Mouse (Mus musculus): ENCODE results near the gene Blnk. TPM values are rescaled to one million over a fixed set of nuclear protein-coding genes. Genes with fewer than 3 reads are reported as not detected.

The Blnk gene
- polyA plus RNA-seq, 1 experiment from 2014 or later, result 2.6 TPM

DNA sequence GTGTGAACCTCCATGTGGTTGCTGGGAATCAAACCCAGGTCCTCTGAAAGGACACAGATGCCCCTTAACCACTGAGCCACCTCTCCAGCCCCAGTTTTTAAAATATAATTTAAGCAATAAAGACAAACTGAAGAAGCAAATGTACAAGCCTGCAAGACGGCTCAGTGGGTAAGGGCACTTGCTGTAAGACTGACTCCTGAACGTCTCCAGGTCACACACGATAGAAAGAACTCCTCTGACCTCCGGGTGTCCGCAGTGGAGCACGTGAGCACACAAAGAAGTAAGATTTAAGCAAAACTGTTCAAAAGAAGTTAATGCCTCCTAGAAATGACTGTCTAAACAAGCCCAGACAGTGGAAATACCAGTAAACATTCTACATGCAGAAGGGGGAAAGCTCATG, 2.4 kb upstream of the Blnk start:
- Histone ChIP-seq H3K9ac (replicated peaks; ENCODE audit: low read depth, low read length) (no peak overlapping the region), H3K4me3 (ENCODE audit: low read depth, low read length) (no peak overlapping the region), H3K4me2 (replicated peaks; ENCODE audit: low read depth, low read length) (no peak overlapping the region), H3K9me3 (ENCODE audit: control insufficient read depth, low read depth, low read length) (no peaks in the 10 kb centered on the region), H3K36me3 (ENCODE audit: control insufficient read depth, insufficient read depth, low read length) (no peaks in the 10 kb centered on the region), H3K27me3 (ENCODE audit: control insufficient read depth, insufficient read depth, low read length) (no peaks in the 10 kb centered on the region), H3K4me1 (ENCODE audit: control insufficient read depth, insufficient read depth, low read length) (no peaks in the 10 kb centered on the region), H3K27ac (ENCODE audit: low read length) (no peak overlapping the region)
- no peak for ATAC-seq (ENCODE audit: insufficient number of reproducible peaks, insufficient read depth, low FRiP score, low read depth)
- WGBS, result 80% methylated on average over 6 of the region's 6 CpGs

DNA sequence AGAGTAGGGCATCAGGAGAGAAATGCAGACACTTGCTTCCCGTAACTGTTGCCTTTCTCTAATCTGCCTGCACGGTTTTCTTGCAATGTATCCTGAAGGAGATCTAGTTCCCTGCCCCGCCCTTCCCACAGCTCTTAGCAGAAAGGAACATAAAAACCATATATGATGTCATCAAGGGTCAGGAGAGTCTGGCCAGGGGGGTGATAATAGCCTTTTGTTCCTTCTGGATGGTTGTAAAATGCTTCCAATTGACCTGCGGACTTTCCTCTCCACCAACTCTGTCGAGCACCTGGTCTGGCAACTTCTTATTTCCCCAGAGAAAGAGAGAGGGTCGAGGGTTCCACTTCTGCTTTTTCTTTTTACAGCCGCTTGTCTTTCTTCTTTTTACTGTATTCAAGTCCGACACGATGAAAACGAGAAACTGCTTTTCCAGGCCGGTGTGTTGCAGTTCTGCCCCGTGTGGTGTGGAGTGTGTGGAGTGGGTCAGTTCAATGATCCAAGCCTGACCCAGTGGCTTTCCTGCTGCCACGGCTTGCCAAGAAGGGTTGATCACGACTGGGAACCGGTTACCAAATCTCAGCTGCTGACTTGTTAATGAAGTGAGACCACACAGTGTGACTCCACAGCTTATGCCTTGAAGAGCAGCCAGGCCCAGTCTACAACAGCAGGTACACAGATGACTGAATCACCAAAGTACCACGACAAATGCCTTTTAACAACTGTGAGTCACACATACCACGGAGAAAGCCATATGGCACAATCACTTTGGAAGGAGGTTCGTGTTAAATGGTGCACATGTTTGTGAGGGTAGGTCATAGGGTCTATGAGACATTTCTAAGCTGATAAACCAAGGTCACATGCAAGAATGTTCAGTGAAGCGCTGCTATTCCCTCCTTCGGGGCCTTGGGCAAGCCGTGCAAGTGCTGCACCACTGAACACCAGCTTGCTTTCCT, 1.4 kb upstream of the Blnk start:
- no peak overlapping the region for H3K27ac ChIP-seq (ENCODE audit: low read length)
- H3K4me2 ChIP-seq (replicated peaks; ENCODE audit: low read depth, low read length), result no peak overlapping the region
- no peaks in the 10 kb centered on the region for H3K36me3 ChIP-seq (ENCODE audit: control insufficient read depth, insufficient read depth, low read length)
- ATAC-seq (ENCODE audit: insufficient number of reproducible peaks, insufficient read depth, low FRiP score, low read depth), result no peak
- H3K4me1 ChIP-seq (ENCODE audit: control insufficient read depth, insufficient read depth, low read length), result no peaks in the 10 kb centered on the region
- WGBS, result 59% methylated on average over 21 of the region's 21 CpGs
- no peak overlapping the region for H3K9ac ChIP-seq (replicated peaks; ENCODE audit: low read depth, low read length)
- H3K27me3 ChIP-seq (ENCODE audit: control insufficient read depth, insufficient read depth, low read length), result no peaks in the 10 kb centered on the region
- H3K9me3 ChIP-seq (ENCODE audit: control insufficient read depth, low read depth, low read length), result no peaks in the 10 kb centered on the region
- no peak overlapping the region for H3K4me3 ChIP-seq (ENCODE audit: low read depth, low read length)

GRCm38 (mm10) chr19:40994911-40995310, 576 bp upstream of the Blnk start:
- WGBS, result 53% methylated on average over 7 of the region's 7 CpGs
- no peak overlapping the region for H3K4me3 ChIP-seq (ENCODE audit: low read depth, low read length)
- no peak for ATAC-seq (ENCODE audit: insufficient number of reproducible peaks, insufficient read depth, low FRiP score, low read depth)
- H3K4me1 ChIP-seq (ENCODE audit: control insufficient read depth, insufficient read depth, low read length), result no peaks in the 10 kb centered on the region
- no peaks in the 10 kb centered on the region for H3K27me3 ChIP-seq (ENCODE audit: control insufficient read depth, insufficient read depth, low read length)
- H3K36me3 ChIP-seq (ENCODE audit: control insufficient read depth, insufficient read depth, low read length), result no peaks in the 10 kb centered on the region
- H3K4me2 ChIP-seq (replicated peaks; ENCODE audit: low read depth, low read length), result no peak overlapping the region
- no peaks in the 10 kb centered on the region for H3K9me3 ChIP-seq (ENCODE audit: control insufficient read depth, low read depth, low read length)
- H3K9ac ChIP-seq (replicated peaks; ENCODE audit: low read depth, low read length), result no peak overlapping the region
- no peak overlapping the region for H3K27ac ChIP-seq (ENCODE audit: low read length)

GRCm38 (mm10) chr19:40993356-40993755, 979 bp downstream of the Blnk start:
- Histone ChIP-seq H3K27ac (ENCODE audit: low read length) (no peak overlapping the region), H3K9me3 (ENCODE audit: control insufficient read depth, low read depth, low read length) (no peaks in the 10 kb centered on the region)

GRCm38 (mm10) chr19:40992517-40993044, 1.8 kb downstream of the Blnk start:
- whole genome bisulfite sequencing, result 78% methylated on average over 8 of the region's 8 CpGs
- no peaks in the 10 kb centered on the region for H3K27me3 ChIP-seq (ENCODE audit: control insufficient read depth, insufficient read depth, low read length)
- H3K36me3 ChIP-seq (ENCODE audit: control insufficient read depth, insufficient read depth, low read length), result no peaks in the 10 kb centered on the region
- no peak overlapping the region for H3K4me2 ChIP-seq (replicated peaks; ENCODE audit: low read depth, low read length)
- no peak overlapping the region for H3K9ac ChIP-seq (replicated peaks; ENCODE audit: low read depth, low read length)
- ATAC-seq (ENCODE audit: insufficient number of reproducible peaks, insufficient read depth, low FRiP score, low read depth), result no peak
- no peak overlapping the region for H3K27ac ChIP-seq (ENCODE audit: low read length)
- no peak overlapping the region for H3K4me3 ChIP-seq (ENCODE audit: low read depth, low read length)
- no peaks in the 10 kb centered on the region for H3K4me1 ChIP-seq (ENCODE audit: control insufficient read depth, insufficient read depth, low read length)
- H3K9me3 ChIP-seq (ENCODE audit: control insufficient read depth, low read depth, low read length), result no peaks in the 10 kb centered on the region

More at GRCm38 (mm10) chr19:40993356-40993755, 979 bp downstream of the Blnk start:
- no peaks in the 10 kb centered on the region for H3K4me1 ChIP-seq (ENCODE audit: control insufficient read depth, insufficient read depth, low read length)
- no peak overlapping the region for H3K4me3 ChIP-seq (ENCODE audit: low read depth, low read length)
- no peaks in the 10 kb centered on the region for H3K36me3 ChIP-seq (ENCODE audit: control insufficient read depth, insufficient read depth, low read length)
- no peak for ATAC-seq (ENCODE audit: insufficient number of reproducible peaks, insufficient read depth, low FRiP score, low read depth)
- H3K27me3 ChIP-seq (ENCODE audit: control insufficient read depth, insufficient read depth, low read length), result no peaks in the 10 kb centered on the region
- H3K4me2 ChIP-seq (replicated peaks; ENCODE audit: low read depth, low read length), result no peak overlapping the region
- 80% methylated on average over 5 of the region's 5 CpGs for WGBS
- H3K9ac ChIP-seq (replicated peaks; ENCODE audit: low read depth, low read length), result no peak overlapping the region

DNA sequence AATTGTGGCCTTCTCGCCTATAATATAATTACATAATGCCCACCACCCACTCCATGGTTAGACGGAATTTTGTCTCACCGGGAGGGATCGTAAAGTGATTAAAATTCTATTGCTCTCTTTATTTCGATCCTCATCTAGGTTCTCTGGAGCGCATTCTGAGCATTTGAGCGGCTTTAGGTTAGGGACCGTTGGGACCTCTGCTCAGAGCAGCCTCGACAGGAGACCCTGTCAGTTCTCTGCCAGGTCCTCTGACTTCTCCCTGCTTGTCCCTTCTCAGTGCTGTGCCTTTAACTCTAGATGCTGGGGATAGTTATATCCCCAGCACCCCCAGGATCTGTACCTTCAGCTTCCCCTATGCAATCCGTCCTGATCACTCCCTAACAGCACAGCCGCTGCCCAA, 2.2 kb downstream of the Blnk start:
- Histone ChIP-seq H3K27me3 (ENCODE audit: control insufficient read depth, insufficient read depth, low read length) (no peaks in the 10 kb centered on the region), H3K4me3 (ENCODE audit: low read depth, low read length) (no peak overlapping the region), H3K9me3 (ENCODE audit: control insufficient read depth, low read depth, low read length) (no peaks in the 10 kb centered on the region), H3K9ac (replicated peaks; ENCODE audit: low read depth, low read length) (no peak overlapping the region), H3K4me2 (replicated peaks; ENCODE audit: low read depth, low read length) (no peak overlapping the region), H3K27ac (ENCODE audit: low read length) (no peak overlapping the region), H3K4me1 (ENCODE audit: control insufficient read depth, insufficient read depth, low read length) (no peaks in the 10 kb centered on the region), H3K36me3 (ENCODE audit: control insufficient read depth, insufficient read depth, low read length) (no peaks in the 10 kb centered on the region)
- 82% methylated on average over 11 of the region's 11 CpGs for WGBS
- ATAC-seq (ENCODE audit: insufficient number of reproducible peaks, insufficient read depth, low FRiP score, low read depth), result no peak

- no peak overlapping the region for H3K27ac ChIP-seq (ENCODE audit: low read length)
- H3K36me3 ChIP-seq (ENCODE audit: control insufficient read depth, insufficient read depth, low read length), result no peaks in the 10 kb centered on the region
- no peak overlapping the region for H3K4me2 ChIP-seq (replicated peaks; ENCODE audit: low read depth, low read length)
- H3K27me3 ChIP-seq (ENCODE audit: control insufficient read depth, insufficient read depth, low read length), result no peaks in the 10 kb centered on the region
- no peak for ATAC-seq (ENCODE audit: insufficient number of reproducible peaks, insufficient read depth, low FRiP score, low read depth)
- H3K9ac ChIP-seq (replicated peaks; ENCODE audit: low read depth, low read length), result no peak overlapping the region
- no peaks in the 10 kb centered on the region for H3K9me3 ChIP-seq (ENCODE audit: control insufficient read depth, low read depth, low read length)
- no peak overlapping the region for H3K4me3 ChIP-seq (ENCODE audit: low read depth, low read length)
- H3K4me1 ChIP-seq (ENCODE audit: control insufficient read depth, insufficient read depth, low read length), result no peaks in the 10 kb centered on the region
- 79% methylated on average over 7 of the region's 7 CpGs for WGBS
Observed at GRCm38 (mm10) chr19:40991626-40992025, 2.7 kb downstream of the Blnk start.

DNA sequence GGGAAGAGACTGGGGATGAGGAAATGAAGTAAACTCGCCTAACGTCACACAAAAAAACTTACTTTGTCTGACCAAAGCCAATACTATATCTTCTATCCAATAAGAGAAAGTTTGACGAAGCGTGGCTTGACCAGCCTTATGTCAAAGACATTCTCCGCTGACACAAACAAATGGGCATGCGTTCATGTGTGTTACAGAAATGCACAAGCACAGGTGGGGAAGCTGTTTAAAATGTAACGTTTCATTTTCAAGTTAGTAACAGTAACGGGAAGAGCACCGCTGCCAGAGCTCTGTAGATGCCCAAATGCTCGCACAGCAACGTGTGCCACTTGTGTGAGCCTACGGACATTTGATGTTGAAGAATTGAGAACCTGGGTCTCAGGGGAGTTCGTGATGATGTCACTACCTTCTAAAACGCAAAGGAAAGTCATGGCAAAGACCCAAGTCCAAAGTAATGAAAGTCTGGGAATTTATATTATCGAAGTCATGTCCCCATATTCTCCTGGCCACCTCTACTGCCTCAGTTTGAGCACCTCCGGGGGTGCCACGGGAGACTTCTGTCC, 3.5 kb downstream of the Blnk start:
- Histone ChIP-seq H3K9me3 (ENCODE audit: control insufficient read depth, low read depth, low read length) (no peaks in the 10 kb centered on the region), H3K4me1 (ENCODE audit: control insufficient read depth, insufficient read depth, low read length) (no peaks in the 10 kb centered on the region), H3K27ac (ENCODE audit: low read length) (no peak overlapping the region), H3K27me3 (ENCODE audit: control insufficient read depth, insufficient read depth, low read length) (no peaks in the 10 kb centered on the region), H3K36me3 (ENCODE audit: control insufficient read depth, insufficient read depth, low read length) (no peaks in the 10 kb centered on the region), H3K4me3 (ENCODE audit: low read depth, low read length) (no peak overlapping the region), H3K9ac (replicated peaks; ENCODE audit: low read depth, low read length) (no peak overlapping the region), H3K4me2 (replicated peaks; ENCODE audit: low read depth, low read length) (no peak overlapping the region)
- ATAC-seq (ENCODE audit: insufficient number of reproducible peaks, insufficient read depth, low FRiP score, low read depth), result no peak
- WGBS, result 92% methylated on average over 17 of the region's 17 CpGs

Data from stomach, embryonic 14.5 days (tissue).